Mouse (Mus musculus) kidney, adult 11 months (tissue): Measurements from ENCODE around the gene Irak3.

Source experiments
- DNase-seq: peaks from one replicate; pipeline ENCODE4 v3.0.0; 2022

Gene Irak3

GRCm38 (mm10) chr10:120202467-120203250 is 729 bp upstream of the Irak3 start:
- DNase-seq, result no peak

- peak; percentile 68 for DNase-seq
Measured at GRCm38 (mm10) chr10:120201131-120201921, 604 bp downstream of the Irak3 start, which contains the start of gene Tmbim4. Gene Tmbim4, plus strand, starts transcription at chr10:120201590.

DNA sequence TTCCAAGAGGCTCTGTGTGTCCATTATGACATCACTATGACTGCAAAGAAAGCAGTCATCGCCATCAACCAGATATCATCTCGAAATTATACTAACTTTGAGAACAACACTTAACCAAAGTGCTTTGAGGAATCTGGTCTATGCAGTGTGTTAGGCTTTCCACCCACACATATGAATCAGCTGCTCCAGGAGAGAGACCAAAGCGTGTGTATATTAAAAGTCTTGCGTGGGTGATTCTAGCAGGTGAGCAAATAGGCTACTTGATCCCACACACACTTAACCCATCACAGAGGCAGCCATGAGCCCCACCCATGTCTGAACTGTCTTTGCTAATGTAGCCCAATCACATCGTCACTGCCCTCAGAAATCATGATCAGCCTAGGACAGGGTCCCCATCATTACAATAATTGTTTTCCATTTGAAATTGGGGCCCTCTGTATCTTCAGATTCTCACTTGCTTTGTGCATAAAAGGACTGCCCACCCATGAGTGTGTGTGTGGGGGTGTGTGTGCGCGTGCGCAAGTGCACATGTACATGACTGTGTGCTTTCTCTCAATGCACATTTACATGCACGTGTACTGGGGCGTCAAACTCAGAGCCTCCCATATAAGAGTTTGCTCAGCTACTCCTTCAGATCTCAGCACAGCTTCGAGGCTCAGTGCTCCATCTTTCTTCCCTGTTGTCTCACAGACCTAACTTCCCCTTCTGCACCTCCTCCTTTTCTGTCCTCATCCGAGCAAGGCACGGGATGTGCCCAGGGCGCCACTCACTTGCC is 4.7 kb downstream of the Irak3 start:
- DNase-seq, result no peak

DNA sequence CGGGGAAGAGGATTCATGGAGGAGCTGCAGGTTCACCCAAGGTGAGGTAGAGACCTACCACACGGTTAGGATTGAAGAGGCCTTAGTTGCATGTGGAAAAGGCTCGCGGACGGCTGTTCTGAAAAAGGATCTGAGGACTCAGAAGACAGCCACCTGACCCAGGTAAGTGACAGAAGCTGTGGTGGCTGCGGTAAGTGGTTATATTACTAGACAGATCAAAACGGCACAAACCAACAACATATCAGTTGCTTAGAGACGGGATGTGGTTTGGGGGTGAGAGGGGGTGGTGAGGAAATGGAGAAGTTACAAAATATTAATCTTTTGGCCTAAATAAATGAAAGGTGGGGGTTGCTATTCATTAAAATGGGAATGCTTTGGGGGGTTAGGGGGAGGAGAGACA is 8.7 kb downstream of the Irak3 start:
- no peak for DNase-seq

DNA sequence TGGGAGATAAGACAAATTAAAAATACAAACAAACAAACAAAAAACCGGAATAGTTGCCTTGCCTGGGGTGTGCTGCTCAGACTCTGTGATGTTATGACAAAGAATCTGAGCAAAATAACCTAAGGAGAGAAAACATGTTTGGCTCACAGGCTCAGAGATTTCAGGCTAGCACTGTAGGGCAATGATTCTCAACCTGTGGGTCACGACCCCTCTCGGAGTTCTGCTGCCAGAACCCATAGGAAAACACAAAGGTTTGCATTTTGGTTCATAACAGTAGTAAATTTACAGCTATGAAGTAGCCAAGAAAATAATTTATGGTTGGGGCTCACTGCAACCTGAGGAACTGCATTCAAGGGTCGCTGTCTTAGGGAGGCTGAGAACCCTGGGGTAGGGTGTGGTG is 9.7 kb downstream of the Irak3 start:
- no peak for DNase-seq

DNA sequence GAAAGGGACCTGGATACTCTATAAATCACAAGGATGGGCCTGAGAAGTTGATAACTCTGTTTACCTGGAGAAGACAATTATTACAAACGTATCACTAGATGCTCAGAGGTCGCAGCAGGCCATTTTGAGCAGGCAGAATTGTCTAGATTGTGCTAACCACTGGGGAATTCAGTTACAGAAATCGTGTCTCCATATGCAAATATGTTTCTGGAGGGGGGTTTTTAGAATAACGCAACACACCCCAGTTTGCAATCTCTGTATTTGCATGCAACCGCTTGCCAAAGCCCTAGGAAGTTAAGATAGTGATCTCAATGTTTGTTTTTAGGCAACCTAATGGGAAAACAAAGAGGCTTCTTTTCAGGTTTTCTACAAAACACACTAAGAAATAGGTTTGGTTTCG is 10.8 kb downstream of the Irak3 start:
- no peak for DNase-seq

- DNase-seq, result no peak
Measured at GRCm38 (mm10) chr10:120189782-120190181, 12.1 kb downstream of the Irak3 start.

DNA sequence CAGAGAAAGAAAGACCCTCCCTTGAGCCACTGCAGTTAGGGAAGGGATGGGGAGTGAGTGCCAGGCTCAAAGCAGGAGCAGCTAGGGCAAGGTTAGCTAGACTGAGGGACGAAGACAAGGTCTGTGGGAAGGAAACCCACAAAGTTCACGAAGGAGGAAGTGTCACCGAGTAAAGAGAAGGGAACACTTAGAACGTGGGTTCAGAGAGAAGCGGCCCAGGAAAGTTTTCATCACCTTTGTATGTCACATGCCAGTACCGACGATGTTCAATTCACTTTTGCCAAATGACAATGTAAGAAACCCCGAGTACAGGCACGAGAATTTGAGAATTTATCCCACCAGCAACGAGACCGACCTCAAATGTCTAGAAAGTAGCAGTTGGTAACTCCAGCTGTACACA is 12.7 kb downstream of the Irak3 start:
- no peak for DNase-seq

DNA sequence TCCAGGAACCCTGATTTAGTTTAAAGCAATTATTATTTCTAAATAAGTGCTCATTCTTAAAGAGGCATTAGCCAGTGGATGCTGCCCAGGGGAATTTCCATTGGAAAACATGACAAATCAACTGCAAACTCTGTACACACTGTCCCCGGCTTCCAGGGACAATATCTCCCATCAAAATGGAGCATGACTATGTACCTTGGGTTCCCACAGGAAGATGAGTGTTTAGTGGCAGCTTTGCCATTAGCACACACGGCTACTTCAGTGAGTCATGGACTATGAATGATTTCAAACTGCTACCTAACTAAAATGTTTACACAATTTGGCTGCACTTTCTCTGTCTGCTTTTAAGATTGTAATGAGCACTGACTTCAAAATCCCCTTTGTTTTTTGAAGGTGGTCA is 13.4 kb downstream of the Irak3 start:
- no peak for DNase-seq

DNA sequence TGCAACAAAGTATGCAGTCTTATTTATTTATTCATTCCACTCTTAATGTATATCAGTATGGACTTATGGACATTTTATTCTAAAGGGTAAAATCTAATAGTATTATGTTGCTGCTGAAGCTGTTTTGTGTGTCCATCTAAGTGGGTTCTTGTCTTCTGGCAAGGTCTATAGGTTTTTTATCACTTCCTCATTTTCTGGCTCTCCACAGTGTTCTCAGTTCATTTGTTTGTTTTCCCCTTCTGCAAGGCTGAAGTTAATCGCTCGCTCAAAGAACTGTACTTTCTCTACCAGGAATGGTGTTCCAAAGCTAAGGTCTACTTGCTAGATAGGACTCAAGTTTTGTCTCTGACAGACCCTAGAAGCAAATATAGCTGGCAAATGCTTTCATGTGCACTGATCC is 18.6 kb downstream of the Irak3 start:
- DNase-seq, result no peak

DNA sequence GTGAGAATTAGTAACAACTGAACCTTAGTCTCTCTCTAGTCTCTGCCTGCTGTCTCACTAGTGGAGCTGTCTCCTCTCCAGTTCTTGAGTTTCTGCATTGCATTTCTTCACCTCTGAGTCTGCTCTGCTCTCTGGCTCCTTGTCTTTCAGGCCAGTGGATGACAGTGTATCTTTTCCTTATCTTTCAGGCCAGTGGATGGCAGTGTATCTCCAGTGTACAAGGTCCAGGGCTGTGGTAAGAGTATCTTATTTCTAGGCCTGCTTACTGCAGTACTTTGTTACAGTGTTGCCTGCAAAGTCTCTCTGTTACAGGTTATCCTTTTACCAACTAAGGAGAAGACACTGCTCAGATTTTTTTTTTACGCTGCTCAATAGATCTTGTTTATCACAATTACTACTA is 19.0 kb downstream of the Irak3 start:
- DNase-seq, result peak; percentile 15

DNA sequence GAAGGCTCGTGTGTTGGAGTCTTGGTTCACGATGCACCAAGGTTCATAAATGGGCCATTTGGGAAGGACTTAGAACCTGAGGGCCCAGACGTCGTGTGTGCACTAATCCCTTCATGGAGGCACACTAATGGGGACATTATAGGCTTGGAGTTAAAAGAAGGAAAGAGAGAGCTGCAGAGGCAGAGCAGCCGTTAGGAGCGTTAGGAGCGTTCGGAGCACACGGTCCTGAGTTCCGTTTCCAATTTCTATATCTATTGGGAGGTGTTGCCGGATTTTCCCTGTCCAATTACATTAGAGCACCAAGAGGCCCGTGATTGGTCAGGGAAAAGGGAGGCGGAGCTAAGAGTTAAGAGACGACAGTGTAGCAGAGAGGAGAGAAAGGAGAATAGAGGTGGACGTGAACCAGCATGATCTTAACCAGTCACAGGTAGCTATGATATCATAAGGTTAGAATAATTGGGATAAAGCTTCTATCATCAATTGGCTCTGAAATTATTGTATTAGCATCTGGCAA is 27.7 kb downstream of the Irak3 start:
- no peak for DNase-seq

- DNase-seq, result no peak
Measured at GRCm38 (mm10) chr10:120171340-120171739, 30.6 kb downstream of the Irak3 start.

GRCm38 (mm10) chr10:120170277-120170676 is 31.7 kb downstream of the Irak3 start:
- no peak for DNase-seq

DNA sequence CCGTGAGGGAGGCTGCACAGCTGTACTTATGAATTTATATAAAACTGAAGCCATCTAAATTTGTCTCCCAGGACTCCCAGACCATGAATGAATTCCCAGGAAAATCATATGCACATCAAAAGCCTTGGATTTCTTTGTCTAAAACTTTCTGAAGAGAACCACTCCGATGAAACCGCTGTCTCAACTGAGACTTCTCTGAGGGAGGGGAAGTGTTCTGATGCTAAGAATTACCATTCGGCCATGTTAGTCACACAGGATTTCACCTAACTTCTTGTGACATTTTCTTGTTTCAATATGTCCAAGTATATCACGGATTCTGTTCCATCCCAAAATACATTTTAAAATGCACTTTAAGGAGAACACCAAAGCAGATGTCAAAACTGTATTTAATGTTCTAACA is 32.1 kb downstream of the Irak3 start:
- no peak for DNase-seq

- DNase-seq, result no peak
Measured at GRCm38 (mm10) chr10:120169064-120169463, 32.9 kb downstream of the Irak3 start.

GRCm38 (mm10) chr10:120168070-120168469 is 33.9 kb downstream of the Irak3 start:
- no peak for DNase-seq

GRCm38 (mm10) chr10:120165793-120166503 is 36.0 kb downstream of the Irak3 start:
- DNase-seq, result no peak

DNA sequence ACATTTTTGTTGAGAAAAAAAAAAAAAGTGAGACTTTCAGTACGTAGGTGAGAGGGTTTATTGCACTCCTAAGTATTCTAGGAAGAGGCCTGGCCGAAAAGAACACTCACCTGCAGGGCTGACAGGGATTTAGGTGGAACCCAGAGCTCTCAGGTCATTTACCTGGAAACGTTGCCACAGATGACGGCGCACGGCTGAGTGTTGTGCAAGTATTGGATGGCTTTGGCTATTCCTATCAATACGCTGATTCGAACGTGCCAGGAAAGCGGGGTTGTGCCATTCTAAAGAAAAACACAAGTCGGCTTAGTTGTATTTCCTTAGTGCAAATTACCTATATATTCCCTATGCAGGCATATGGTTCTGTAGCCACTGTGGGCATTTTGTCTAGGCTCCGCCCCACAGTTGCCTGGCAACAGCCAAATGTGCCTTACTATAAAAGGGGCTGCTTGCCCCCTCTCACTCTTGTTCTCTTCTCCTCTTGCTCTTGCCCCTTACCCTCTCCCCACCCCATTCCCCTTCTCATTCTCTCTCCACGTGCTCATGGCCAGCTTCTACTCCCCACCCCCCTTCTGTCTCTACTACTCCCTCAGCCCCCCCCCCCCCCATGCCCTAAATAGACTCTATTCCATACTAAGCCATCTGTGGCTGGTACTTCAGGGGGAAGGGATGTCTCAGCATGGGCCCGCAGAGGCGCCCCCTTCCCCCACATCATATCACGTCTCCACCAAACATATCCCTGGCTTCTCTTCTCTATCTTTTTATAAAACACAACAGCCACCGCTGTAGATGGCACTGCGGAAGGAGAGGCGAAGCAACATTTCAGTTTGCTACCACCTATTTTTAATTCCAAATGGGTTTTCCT is 36.8 kb downstream of the Irak3 start:
- DNase-seq, result no peak

- no peak for DNase-seq
Measured at GRCm38 (mm10) chr10:120163490-120163889, 38.4 kb downstream of the Irak3 start.

- DNase-seq, result no peak
Measured at GRCm38 (mm10) chr10:120162840-120163239, 39.1 kb downstream of the Irak3 start.

DNA sequence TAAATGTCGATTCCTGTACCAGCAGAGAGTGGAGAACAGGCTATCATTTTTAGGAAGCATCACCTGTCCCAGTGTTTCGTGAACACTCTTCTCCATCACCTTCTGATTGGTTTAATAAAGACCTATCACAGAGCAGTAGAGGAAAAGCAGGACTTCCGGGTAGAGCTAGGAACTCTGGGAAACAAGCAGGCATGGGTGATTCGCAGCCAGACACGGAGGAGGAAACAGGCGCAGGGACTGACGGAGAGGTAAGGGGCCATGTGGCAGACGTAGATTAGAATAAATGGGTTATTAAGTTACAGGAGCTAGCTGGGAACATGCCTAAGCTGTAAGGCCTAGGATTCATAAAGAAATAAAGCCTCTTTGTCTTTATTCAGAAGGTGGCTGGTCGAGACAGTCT is 41.4 kb downstream of the Irak3 start:
- no peak for DNase-seq
